Mouse (Mus musculus): ENCODE measurements around the gene Eif4e1b. TPM values are rescaled to one million over a fixed set of nuclear protein-coding genes. Genes with fewer than 3 reads are reported as not detected.
"Not testable (repeated sequence)": the region's sequence is repeated elsewhere in the genome, so short reads cannot be mapped to it uniquely, and the experiment has no call there.

The Eif4e1b gene
- polyA plus RNA-seq, 1 experiment from 2014 or later = not detected

GRCm38 (mm10) chr13:54760906-54761305, 22.9 kb upstream of the Eif4e1b start:
- Histone ChIP-seq H3K4me3 (no peak overlapping the region), H3K4me1 (peaks cover 50% of the 10 kb centered on the region), H3K27ac (no peak overlapping the region), H3K36me3 (replicated peaks) (no peaks in the 10 kb centered on the region), H3K9ac (no peak overlapping the region), H3K9me3 (no peaks in the 10 kb centered on the region), H3K27me3 (replicated peaks) (peaks cover 27% of the 10 kb centered on the region), H3K4me2 (no peak overlapping the region)
- WGBS = 69% methylated on average over 7 of the region's 7 CpGs
- no peak for ATAC-seq (replicated peaks)

GRCm38 (mm10) chr13:54765281-54766191, 18.3 kb upstream of the Eif4e1b start:
- 5% methylated on average over 43 of the region's 44 CpGs for WGBS
- H3K9ac ChIP-seq = peak overlapping the region; percentile 67
- ATAC-seq (replicated peaks) = peak; percentile 69
- H3K27ac ChIP-seq = peak overlapping the region; percentile 72
- H3K4me2 ChIP-seq = peak overlapping the region; percentile 57
- no peaks in the 10 kb centered on the region for H3K9me3 ChIP-seq
- peaks cover 27% of the 10 kb centered on the region for H3K27me3 ChIP-seq (replicated peaks)
- peak overlapping the region; percentile 59 for H3K4me3 ChIP-seq
- peaks cover 26% of the 10 kb centered on the region for H3K4me1 ChIP-seq
- no peaks in the 10 kb centered on the region for H3K36me3 ChIP-seq (replicated peaks)

DNA sequence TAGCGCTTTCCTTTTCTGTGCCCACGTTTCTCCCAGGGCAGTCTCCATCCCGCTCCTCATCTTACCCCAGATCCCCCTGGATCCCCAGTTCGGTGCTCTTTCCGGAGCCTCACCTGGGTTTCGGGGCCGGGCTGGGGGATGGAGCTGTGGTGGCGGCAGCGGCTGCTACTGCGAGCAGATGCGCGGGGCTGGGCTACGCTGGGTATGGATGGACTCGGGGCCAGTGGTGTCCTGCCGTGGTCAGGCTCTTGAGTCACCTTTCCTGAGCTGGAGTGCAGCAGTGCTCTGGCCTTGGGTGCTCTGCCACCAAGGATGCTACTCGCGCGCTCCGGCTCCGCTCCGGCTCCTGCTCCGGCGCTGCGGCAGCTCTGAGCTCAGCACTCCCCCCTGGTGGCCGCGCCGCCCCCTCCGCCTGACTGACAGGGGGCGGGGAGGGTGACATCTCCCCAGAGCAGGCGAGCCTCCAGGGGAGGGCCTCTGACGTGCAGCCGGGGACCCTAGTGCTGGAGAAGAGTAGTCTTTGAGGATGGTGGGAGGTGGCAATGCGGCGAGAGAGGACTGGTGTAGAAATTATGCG, 17.5 kb upstream of the Eif4e1b start, which contains the start of gene Sncb:
Gene Sncb (minus strand): TSS at position 404 of the 577 bp plus-strand sequence.
- peaks cover 26% of the 10 kb centered on the region for H3K4me1 ChIP-seq
- H3K4me2 ChIP-seq = peak within 1 kb of the TSS; percentile 57
- peaks cover 27% of the 10 kb centered on the region for H3K27me3 ChIP-seq (replicated peaks)
- peak within 1 kb of the TSS; percentile 67 for H3K9ac ChIP-seq
- no peaks in the 10 kb centered on the region for H3K36me3 ChIP-seq (replicated peaks)
- peak within 1 kb of the TSS; percentile 72 for H3K27ac ChIP-seq
- WGBS = 1% methylated on average over 35 of the region's 35 CpGs
- H3K4me3 ChIP-seq = peak within 1 kb of the TSS; percentile 59
- no peaks in the 10 kb centered on the region for H3K9me3 ChIP-seq
- peak; percentile 85 for ATAC-seq (replicated peaks)

DNA sequence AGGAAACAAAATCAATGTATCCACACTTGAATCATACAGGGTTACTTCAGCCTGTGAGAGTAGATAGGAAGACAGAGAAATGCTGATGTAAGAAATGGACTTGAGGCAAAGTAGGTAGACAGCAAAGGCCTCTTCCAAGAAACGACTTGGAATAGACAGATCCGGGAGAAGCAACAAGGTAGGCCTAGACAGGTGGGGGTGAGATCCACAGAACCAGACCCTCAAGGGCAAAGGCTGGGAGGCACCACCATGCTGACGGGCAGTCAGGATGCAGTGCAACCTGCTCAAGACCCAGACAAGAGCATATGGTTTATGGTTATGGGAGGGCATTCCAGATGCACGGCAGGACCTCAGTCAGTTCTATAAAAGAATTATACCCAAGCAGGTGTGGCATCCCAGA, 16.8 kb upstream of the Eif4e1b start:
- ATAC-seq (replicated peaks) = no peak
- H3K36me3 ChIP-seq (replicated peaks) = no peaks in the 10 kb centered on the region
- H3K27ac ChIP-seq = peak overlapping the region; percentile 72
- 83% methylated on average over 4 of the region's 4 CpGs for WGBS
- no peak overlapping the region for H3K9ac ChIP-seq
- H3K4me1 ChIP-seq = peaks cover 26% of the 10 kb centered on the region
- H3K9me3 ChIP-seq = no peaks in the 10 kb centered on the region
- H3K4me2 ChIP-seq = peak overlapping the region; percentile 57
- peaks cover 27% of the 10 kb centered on the region for H3K27me3 ChIP-seq (replicated peaks)
- H3K4me3 ChIP-seq = 0 out of 2 replicates have a peak overlapping the region, but pooled peaks have one; percentile 59

DNA sequence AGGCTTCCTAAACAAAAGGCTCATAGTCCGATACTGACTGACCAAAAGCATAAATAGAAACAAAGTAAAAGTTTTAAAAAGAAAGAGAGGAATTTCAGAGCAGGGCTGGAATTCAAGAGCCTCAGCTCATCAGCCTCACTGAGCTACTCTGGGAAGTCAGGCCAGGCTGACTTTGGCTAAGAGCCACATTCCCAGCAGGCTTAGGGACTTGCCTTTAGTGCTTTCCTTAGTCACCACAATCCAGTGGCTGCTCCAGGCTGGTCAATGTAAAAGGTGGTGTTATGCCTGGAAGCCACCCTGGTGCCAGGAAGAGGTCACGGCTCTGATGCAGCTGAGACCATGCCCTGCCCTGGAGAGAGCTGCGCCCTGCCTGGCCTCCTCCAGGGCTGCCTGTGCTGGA, 3.2 kb upstream of the Eif4e1b start:
- Histone ChIP-seq H3K36me3 (replicated peaks) (no peaks in the 10 kb centered on the region), H3K27me3 (replicated peaks) (no peaks in the 10 kb centered on the region), H3K4me3 (no peak overlapping the region), H3K27ac (no peak overlapping the region), H3K4me1 (no peaks in the 10 kb centered on the region), H3K9me3 (no peaks in the 10 kb centered on the region), H3K9ac (no peak overlapping the region), H3K4me2 (no peak overlapping the region)
- ATAC-seq (replicated peaks) = no peak
- WGBS = 56% methylated on average over 3 of the region's 3 CpGs

DNA sequence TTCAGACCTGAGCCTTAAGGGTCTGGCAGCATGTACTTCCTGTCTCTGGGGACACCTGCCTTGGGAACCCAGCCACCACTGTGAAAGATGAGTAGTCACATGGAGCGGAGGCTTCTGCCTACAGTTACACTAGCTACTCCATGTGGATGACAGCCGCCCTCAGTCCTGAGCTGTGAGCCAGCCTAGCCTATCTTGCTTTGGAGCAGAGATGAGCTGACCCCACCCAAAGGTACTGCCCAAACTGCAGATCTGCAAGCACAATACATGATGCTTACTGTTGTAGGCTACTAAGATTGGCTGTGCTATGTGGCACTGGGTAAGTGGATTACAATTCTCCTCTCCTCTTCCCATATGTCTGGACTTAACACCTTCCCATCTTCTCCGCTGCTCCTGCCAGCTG, 2.7 kb upstream of the Eif4e1b start:
- no peaks in the 10 kb centered on the region for H3K27me3 ChIP-seq (replicated peaks)
- no peak overlapping the region for H3K9ac ChIP-seq
- no peaks in the 10 kb centered on the region for H3K4me1 ChIP-seq
- no peak for ATAC-seq (replicated peaks)
- no peaks in the 10 kb centered on the region for H3K9me3 ChIP-seq
- no peaks in the 10 kb centered on the region for H3K36me3 ChIP-seq (replicated peaks)
- H3K4me2 ChIP-seq = no peak overlapping the region
- no peak overlapping the region for H3K4me3 ChIP-seq
- 93% methylated on average over 3 of the region's 3 CpGs for WGBS
- H3K27ac ChIP-seq = no peak overlapping the region

DNA sequence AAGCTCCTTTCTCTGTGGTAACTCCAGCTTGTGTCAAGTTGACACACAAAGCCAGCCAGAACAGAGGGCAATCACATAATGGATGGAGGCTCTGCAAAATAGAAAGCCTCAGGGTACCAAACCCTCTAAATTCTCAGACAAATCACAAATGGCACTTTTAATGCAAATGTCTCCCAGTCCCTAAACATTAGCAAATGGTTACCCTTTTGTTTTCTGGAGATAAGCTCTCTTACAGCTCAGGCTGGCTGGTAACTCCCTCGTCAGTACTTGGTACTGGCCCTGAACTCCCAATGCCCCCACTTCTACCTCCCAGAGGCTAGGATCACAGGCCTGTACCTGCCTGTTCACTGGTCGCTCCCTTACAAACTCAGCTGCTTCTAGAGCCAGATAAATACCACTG, 563 bp upstream of the Eif4e1b start:
- WGBS = 45% methylated on average over 2 of the region's 2 CpGs
- H3K4me2 ChIP-seq = no peak overlapping the region
- H3K27ac ChIP-seq = no peak overlapping the region

DNA sequence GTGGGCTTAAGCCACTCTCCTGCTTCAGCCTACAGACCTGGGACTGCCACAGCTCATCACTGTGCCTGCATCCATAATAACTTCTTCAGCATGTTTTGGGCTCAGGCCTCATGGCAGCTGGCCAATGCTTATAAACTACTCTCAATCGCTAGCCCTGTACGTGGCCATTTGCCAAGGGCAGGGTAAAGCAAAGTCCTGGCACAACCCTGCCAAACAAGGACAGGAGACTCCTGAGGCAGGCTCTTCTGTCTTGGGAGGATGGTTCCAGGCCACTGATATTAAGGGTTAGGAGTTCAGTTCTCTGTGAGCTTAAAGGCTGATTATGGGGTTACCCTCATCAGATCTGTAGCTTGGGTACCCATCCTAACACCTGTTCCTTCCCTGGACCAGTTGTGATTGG, 3.8 kb downstream of the Eif4e1b start:
- not testable (repeated sequence) for H3K36me3 ChIP-seq (replicated peaks); H3K4me2 ChIP-seq; ATAC-seq (replicated peaks); H3K9me3 ChIP-seq; H3K27me3 ChIP-seq (replicated peaks); H3K27ac ChIP-seq; H3K9ac ChIP-seq; H3K4me3 ChIP-seq
- H3K4me1 ChIP-seq = peaks cover 20% of the 10 kb centered on the region
- 51% methylated on average over 2 of the region's 2 CpGs for WGBS

More for the DNA sequence above, 563 bp upstream of the Eif4e1b start:
- Histone ChIP-seq H3K27me3 (replicated peaks) (no peaks in the 10 kb centered on the region), H3K4me3 (no peak overlapping the region), H3K36me3 (replicated peaks) (no peaks in the 10 kb centered on the region), H3K9me3 (no peaks in the 10 kb centered on the region), H3K4me1 (no peaks in the 10 kb centered on the region), H3K9ac (no peak overlapping the region)
- no peak for ATAC-seq (replicated peaks)

- 3% methylated on average over 49 of the region's 49 CpGs for WGBS
- Histone ChIP-seq H3K27me3 (replicated peaks) (peaks cover 6% of the 10 kb centered on the region), H3K4me2 (peak within 1 kb of the TSS; percentile 97), H3K9ac (peak within 1 kb of the TSS; percentile 57), H3K27ac (0 out of 2 replicates have a peak within 1 kb of the TSS, but pooled peaks have one; percentile 40), H3K9me3 (no peaks in the 10 kb centered on the region), H3K4me3 (peak within 1 kb of the TSS; percentile 61), H3K4me1 (peaks cover 20% of the 10 kb centered on the region), H3K36me3 (replicated peaks) (no peaks in the 10 kb centered on the region)
- peak; percentile 84 for ATAC-seq (replicated peaks)
Observed at GRCm38 (mm10) chr13:54788740-54789560, 5.2 kb downstream of the Eif4e1b start, which contains the start of gene Tspan17. Gene Tspan17 (plus strand): TSS chr13:54789377.

GRCm38 (mm10) chr13:54789561-54790397, 6.0 kb downstream of the Eif4e1b start:
- Histone ChIP-seq H3K4me1 (peaks cover 20% of the 10 kb centered on the region), H3K9me3 (no peaks in the 10 kb centered on the region), H3K27me3 (replicated peaks) (peaks cover 10% of the 10 kb centered on the region), H3K27ac (0 out of 2 replicates have a peak overlapping the region, but pooled peaks have one; percentile 40), H3K36me3 (replicated peaks) (no peaks in the 10 kb centered on the region), H3K4me3 (peak overlapping the region; percentile 61), H3K4me2 (peak overlapping the region; percentile 97), H3K9ac (peak overlapping the region; percentile 57)
- WGBS = under 1% methylated on average over 37 of the region's 38 CpGs
- ATAC-seq (replicated peaks) = peak; percentile 58

Data from midbrain, embryonic 15.5 days (tissue).